Mouse (Mus musculus) heart, postnatal 25 days (tissue): Measurements from ENCODE around the gene Rasgef1c. TPM values are rescaled to one million over a fixed set of nuclear protein-coding genes. Genes with fewer than 3 reads are reported as not detected.

Source experiments
- DNase-seq: peaks from one replicate; pipeline ENCODE4 v3.0.0; 2022; ENCODE audit warnings: low spot score
- intact Hi-C: fragments of 180-260 bp; cut with DNase I; formaldehyde crosslinking; loops from one replicate; pipeline ENCODE4 v1.15.1; 2025
- total RNA-seq, 2 experiments: library from RNA; stranded (reverse); gene quantifications; 2 replicates each; pipeline ENCODE4 v1.2.3; 2021

The Rasgef1c gene
- total RNA-seq, 2 experiments from 2014 or later: 0.31 to 0.42 TPM

DNA sequence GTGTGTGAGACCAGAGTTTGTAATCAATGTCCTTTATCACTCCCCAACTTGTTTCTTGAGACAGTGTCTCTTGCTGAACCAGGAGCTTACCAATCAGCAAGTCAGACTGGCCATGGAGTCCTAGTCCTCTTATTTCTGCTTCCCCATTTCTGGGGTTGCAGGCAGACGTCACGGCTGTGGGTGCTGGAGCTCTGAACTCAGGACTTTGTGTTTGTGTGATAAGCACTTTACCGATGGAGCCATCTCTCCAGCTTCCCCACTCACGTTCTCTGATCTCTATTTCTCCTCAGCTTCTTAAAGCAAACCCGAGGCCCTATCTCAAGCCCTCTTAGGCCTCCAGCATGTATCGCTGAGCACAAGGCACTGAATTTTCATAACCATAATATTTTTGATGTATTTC, 17.7 kb downstream of the Rasgef1c start:
- intact Hi-C loops: no loop called here
- DNase-seq: no peak

DNA sequence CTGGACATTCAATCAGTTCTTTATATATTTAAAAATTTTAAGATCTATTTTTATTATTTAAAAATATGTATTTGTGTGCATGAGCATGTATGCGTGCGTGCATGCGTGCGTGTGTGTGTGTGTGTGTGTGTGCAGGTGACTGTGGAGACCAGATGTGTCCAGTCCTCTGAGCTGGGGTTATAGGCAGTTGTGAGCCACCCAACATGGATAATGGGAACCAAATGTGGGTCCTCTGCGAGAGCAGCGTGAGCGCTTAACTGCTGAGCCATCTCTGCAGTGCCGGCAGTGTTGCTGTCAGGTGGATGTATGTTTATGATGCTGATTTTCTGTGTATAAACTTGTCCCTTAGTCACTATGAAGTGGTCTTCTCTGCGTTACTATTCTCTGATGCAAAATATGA, 21.9 kb downstream of the Rasgef1c start:
- intact Hi-C loops: no loop called here
- no peak for DNase-seq

DNA sequence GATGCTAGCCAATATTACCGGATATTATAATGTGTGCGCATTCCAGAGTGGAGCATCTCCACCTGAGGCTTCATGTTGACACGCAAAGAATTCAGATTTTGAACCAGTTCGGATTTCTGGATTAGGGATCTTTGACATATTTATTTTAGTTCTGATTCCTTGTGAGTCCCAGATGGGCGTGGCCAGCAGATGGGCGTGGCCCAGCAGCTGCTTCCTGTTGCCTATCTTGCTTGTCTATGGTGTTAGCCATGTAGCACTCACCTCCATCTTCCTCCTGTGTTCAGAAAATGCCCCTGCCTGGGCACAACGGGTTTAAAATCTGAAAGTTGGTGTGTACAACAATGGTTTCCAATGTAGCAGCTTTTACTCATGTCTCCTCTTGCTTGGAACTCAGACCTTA, 24.5 kb downstream of the Rasgef1c start:
- intact Hi-C loops: no loop called here
- DNase-seq: no peak

DNA sequence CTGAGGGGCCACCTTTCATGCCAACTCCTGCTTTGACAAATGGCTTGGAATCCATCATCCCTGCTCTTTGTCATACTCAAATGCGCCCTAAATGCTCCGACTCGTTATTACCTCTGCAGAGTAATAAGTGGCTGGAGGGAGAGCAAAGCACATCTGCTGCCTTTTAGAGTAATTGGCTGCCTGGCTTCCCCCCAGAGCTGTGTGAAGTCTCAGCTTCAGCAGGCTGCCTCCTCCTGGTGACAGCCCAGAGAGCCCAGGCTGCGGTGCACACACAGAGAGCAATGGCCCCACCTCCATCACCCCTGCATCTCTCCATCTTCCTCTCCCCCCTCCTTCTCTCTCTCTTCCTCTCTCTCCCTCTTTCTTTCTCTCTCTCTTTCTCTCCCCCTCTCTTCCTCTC, 25.5 kb downstream of the Rasgef1c start:
- DNase-seq: no peak
- intact Hi-C loops: no loop called here

DNA sequence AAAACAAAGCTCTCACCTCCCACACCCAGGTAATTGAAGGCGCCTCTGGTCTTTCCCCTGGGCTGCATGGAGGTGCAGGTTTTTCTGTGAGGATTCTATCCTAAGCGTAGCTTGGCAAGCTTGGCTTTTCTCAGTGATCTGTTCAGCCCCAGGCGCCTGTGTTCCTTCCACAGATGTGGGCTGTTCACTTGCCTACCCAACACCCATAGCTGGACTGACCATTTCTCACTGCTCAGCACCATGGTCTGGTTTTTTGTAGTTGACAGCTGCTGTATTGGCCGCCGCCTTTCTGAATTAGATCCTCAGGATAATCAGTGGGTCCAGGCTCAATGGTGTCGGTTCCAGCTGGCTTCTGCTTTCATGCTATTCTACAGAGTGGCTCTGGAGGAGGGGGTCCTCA, 26.0 kb downstream of the Rasgef1c start:
- no peak for DNase-seq
- intact Hi-C loops: no loop called here

DNA sequence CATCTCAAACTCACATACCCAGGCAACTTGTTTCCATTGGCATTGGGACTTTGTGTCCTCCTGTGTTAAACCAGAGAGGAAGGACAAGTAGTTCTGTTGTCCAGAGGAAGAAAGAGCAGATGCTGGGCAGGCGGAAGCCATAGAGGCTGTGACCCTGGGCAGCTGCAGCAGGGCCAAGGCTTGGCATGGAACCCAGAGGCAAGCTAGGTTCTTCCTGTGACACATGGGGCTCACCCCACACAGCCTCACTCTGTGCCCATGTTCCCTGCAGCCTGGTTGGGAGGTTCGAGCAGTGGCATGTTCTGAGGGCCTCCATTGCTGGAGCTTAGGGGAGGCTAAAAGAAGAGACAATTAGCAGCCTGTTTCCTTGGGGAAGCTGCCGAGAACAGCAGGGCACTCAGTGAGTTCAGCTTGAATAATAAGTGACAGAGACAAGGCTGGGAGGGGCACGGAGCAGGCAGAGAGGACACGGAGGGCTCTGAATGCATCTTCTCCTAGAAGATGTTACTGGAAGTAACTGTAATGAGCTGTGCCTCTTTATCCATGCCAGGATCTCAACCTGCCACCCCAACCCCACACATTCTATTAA, 29.5 kb downstream of the Rasgef1c start:
- intact Hi-C loops: no loop called here
- DNase-seq: no peak

DNA sequence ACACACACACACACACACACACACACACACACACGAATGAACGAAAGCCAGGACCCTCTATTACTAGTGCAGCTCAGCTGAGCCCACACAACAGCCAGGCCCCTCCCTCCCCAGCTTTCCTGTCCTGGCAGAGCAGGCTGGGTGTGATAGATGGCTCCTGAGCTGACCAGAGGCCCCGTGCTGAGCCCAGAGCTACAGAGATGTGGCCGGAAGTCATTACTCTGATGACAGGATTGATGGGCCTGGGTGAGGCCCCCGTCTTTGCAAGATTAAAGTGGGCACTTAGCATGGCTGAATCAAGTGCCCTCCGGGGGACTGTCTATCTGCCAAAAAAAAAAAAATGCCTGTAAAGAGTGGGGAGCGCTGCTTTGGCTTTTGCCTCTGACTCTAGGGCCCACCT, 30.2 kb downstream of the Rasgef1c start:
- intact Hi-C loops: no loop called here
- DNase-seq: no peak

DNA sequence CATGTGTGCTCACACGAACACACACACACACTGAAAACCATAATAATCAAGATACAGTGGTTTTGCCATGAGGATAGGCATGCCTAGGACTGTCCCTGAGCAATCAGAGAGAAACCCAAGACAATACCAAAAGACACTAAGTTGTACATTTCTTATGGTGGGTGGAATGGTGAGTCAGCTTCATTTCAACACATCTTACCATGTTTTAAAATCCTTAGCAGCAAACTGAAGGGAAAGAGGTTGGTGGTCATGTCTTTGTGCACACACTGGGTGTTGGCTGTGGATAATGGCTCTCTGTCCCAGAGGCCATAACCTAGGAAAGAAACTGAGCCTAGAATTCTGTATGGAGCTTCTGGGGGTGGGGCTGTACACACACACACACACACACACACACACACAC, 32.2 kb downstream of the Rasgef1c start:
- intact Hi-C loops: no loop called here
- DNase-seq: no peak

DNA sequence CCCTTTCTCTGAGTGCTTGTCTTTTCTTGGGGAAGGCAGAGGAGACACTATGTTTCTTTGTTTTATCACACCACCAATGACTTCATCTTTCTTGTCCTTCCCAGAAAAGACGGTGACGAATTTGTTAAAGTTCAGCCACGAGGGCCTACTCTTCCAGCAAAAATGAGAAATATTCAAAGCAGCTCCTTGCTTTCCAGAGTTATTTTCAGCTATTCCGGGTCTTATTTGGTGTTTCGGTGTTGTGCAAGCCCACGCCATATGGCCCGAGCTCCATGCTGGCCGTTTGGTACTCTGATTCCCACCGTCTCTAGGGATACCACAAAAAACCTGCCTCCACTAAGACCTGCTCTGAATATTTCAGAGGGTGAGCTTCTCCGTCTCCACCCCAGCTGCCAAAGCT, 32.7 kb downstream of the Rasgef1c start:
- peak; percentile 19 for DNase-seq
- intact Hi-C loops: no loop called here

DNA sequence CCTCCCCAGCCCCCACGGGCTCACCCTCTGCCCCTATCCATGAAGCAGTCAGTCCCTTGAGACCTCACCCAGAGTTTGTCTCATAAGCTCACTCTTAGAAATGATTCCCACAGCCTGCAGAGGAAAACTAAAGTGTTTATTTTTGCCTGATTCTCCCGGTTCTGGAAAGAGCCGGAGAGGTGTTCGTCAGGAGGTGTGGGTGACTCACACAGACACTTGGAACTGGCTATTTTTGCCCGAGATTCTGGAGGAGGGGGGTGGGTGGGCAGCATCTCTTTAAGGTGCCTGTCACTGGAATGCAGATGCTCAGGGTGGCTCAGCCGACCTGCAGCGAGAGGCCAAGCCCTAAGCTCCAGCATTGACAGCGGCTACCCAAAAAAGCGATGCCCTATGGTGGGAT, 34.8 kb downstream of the Rasgef1c start:
- DNase-seq: no peak
- intact Hi-C loops: no loop called here

DNA sequence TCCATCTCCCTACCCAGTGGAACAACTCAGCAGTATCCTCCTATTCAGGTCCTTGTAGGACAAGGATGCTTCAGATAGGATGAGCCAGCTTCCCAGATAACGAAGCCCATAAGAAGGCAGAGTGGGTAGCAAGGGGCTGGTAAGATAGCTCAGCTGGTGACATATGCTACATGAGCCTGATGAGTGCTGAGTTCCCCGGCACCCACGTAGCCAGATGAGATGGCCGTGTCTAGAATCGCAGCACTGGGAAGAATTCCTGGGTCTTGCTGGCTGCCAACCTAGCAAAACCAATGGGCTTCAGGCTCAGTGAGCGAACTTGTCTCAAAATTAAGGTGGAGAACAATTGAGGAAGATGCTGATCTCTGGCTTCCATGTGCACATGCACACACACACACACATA, 36.1 kb downstream of the Rasgef1c start:
- intact Hi-C loops: no loop called here
- no peak for DNase-seq

DNA sequence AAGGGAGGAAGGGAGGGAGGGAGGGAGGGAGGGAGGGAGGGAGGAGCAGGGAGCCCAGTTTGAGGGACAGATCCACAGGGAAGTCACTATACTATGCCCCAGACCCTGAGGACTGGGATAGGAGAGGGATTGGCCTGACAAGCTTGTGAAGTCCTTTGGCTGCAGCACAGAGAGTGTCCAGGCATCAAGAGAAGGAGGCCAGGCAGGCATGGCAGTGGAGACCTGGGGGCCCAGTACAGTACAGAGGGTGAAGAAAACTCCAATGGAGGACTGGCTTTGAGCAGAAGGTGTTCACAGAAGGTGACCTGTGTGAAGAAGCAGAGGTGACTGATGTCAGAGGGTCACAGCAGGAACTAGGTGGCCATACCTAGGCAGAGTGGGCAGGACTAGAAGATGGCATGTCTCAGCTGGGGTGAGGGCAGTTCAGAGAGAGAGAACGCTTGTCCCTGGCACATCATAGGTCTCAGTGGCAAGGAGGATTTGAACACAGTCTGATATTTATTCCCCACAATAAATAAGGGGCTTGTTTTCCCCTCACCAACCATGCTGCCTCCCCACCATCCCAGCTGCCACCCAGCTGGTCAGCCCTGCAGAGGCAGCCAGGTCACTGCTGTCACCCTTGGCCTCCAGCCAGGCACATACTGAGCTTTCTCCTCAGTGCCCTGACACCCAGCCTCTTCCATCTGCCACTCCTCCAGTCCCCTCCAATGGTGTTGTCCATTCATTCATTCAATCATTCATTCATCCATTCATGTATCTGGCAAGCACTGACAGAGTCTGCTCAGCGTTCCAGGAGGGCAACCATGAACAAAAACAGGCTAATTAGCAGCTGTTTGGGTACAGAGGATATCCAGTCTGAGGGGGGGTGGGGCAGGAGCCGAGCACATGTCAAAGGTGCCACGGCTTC, 36.9 kb downstream of the Rasgef1c start:
- intact Hi-C loops: no loop called here
- no peak for DNase-seq

DNA sequence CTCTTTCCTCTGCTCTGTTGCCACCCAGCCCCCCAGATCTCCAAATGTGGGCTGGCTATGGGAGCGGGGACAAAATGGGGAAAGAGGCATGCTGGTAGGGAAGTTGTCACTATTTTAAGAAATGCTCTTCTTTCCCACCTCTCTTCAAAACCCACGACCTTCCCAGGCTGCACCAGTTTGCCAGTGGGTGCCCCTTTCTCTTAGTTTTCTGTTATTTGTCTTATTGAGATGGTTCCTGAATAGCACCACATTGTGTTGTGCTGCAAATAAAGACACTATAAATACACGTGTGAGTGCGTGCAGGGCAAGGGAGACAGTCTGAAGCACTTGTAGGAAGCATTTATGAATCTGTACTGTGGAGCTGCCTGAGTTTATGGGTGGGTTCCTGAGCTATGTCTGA, 41.2 kb downstream of the Rasgef1c start:
- intact Hi-C loops: no loop called here
- no peak for DNase-seq

DNA sequence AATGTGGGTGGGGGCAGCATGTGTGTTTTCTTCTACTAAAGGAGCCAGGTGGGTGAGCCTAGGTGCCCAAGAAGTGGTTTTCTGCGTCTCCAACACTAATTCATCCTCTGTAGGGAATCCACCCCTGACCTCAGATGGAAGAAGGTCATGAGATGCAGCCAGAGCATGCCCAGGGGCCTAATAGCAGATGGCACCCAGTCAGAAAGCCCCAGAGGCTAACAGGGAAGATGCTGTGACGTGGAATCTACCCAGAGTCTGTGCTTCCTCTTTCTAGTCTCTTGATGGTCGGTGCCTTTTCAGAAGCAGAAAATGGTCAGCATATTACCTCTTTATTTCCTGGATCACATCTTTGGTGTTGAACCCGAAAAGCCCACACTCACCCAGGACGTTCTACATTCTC, 42.3 kb downstream of the Rasgef1c start:
- no peak for DNase-seq
- intact Hi-C loops: no loop called here

DNA sequence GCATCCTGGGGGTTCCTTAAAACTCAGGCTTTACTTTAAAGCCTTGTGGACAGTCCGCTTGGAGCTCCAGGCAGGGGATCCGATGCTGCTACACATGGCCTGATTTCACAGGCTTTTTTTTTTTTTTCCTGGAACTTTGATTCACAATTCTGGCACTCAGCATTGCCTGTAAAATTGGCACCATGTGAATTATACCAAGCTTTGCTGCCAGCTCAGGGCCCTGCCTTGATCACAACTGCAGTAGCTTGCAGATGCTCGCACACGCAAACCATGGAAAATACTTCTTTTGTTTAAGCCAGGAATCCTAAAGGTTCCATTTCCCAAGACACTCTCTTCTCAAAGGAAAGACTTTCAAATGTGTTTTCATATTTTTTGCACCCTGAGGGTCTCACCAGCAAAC, 44.1 kb downstream of the Rasgef1c start:
- no peak for DNase-seq
- intact Hi-C loops: no loop called here

DNA sequence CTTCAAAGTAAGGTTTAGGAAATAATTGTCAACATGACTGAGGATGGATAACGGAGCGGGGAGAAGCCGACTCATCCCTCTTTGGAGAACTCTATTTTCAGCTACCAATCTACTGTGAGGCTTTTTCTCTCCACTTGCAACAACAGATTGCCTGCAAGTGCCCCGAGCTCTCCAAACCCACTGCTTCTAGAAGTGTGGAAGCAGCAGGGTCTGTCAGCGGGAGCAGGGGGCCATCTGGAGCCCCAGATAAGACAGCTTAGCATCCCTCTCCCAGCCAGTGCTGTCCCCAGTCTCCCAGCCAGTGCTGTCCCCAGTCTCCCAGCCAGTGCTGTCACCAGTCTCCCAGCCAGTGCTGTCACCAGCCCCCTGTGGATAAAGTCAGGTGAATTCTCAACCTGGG, 48.2 kb downstream of the Rasgef1c start:
- no peak for DNase-seq
- intact Hi-C loops: no loop called here

DNA sequence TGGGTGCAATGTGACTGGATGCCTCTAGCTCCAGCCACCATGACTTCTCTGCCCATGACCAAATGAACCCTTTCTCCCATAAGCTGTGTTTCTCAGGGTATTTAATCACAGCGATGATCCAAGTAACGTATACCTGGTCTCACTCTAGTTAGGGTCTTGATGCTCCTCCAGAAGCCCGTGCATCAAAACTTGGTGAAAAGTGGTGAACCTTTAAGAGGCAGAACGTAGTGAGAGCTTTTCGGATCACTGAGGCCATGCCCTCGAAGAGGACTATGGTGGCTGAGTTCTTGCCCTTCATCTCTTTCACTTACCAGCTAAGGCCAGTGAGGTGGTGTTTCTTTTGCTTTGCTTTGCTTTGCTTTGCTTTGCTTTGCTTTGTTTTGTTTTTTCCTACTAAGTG, 52.0 kb downstream of the Rasgef1c start:
- DNase-seq: no peak
- intact Hi-C loops: no loop called here

DNA sequence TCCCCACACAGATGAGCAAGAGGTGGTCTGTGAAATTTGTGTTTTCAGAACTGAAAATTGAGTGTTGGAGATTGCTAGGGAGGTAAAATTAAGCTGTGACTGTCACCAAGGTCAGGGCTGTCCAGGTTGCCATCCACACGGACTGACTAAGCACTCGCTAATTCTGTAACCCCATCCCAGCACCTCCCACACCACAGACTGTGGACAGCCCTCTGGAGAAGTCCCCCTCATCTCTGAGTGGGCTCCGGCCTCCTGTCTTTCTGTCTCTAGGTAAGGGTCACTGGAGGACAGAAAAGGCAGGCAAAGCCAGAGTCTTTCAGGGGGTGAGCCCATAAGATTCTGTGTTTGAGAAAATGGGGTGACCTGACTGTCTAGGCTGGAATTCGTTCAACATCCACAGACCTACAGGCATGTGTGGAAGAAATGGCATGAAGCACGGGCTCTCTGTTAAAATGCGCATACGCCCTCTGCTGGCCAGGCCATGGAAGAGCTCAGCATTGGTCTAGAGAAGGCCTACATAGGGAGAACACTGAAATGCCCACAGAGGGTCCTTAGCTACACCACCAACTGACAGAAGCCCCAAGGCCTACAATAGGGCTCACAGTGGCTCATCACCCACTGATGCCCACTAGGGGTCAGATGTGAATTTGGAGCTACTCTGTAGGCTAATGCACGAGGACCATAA, 54.1 kb downstream of the Rasgef1c start:
- intact Hi-C loops: loop anchor here (5.0 kb wide), 1 partner anchor 53 kb away; the partner anchor contains the start of gene Rasgef1c
- no peak for DNase-seq

DNA sequence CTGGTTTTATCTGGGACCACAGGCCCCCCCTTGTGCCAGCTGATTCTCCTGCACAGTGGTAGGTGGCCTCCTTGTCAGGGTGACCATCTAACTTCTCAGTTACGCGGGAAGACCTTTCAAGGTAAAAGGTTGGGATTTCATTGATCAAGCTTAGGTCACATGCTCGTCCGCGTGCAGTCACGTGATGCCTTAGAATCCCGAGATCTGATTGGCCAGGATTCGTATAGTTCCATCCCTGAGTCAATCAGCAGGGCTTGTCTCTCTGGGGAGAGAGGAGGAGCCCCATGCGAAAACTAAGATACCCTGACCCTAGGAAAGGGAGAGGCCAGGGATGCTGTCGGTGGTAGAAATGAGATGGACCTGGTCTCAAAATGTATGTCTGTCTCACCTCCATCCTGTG, 56.4 kb downstream of the Rasgef1c start:
- intact Hi-C loops: loop anchor here (5.0 kb wide), 1 partner anchor 56 kb away; the partner anchor contains the start of gene Rasgef1c
- DNase-seq: no peak

DNA sequence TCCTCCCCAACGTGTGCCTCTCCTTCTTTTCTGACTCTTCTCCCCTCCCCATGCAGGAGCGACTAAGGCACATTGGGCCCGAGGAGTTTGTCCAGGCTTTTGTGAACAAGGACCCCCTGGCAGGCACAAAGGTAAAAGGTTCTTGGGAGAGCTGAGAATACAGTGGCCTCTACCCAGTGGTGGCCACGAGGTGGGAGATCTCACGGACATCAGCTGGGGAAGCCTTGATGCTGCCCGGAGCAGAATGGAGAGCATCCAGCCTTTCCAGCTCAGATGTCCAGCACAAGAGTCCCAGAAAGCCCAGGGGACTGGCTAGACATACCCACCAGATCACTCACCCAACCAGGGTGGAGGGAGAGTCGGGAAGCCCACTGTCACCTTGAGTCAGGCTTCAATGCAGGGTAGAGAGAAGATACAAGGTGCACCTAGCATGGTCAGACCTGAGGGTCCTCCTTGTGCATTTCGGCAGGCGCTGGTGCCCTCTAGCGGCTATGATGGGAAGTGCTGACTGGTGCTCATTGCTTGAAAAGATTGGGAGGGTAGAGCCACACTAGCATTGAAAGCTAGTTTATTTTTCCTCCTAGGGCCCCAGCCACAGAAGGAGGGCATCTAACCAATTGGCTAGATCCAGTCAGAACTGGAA, 59.6 kb downstream of the Rasgef1c start:
- intact Hi-C loops: no loop called here
- no peak for DNase-seq

DNA sequence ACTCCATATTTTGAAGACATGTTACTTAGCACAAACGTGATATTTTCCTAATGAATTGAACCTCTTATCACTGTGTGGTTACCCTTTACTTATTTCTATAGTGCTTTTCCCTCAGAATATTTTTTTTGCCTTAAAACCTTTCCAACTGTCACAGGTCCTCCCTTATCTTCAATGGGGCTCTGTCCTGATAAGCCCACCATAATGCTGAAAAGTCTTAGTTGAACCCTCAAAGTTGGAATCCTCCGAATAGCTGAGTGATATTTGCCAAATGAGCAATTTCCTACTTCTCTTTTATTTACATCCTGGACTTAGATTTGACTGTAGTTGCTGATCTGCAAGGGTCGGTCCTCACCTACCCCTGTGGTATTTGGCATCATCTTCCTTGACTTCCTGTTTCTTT, 63.7 kb downstream of the Rasgef1c start:
- intact Hi-C loops: no loop called here
- no peak for DNase-seq
